8 mouse cellular contexts compared by ENCODE assay signal in the genomic region with DNA sequence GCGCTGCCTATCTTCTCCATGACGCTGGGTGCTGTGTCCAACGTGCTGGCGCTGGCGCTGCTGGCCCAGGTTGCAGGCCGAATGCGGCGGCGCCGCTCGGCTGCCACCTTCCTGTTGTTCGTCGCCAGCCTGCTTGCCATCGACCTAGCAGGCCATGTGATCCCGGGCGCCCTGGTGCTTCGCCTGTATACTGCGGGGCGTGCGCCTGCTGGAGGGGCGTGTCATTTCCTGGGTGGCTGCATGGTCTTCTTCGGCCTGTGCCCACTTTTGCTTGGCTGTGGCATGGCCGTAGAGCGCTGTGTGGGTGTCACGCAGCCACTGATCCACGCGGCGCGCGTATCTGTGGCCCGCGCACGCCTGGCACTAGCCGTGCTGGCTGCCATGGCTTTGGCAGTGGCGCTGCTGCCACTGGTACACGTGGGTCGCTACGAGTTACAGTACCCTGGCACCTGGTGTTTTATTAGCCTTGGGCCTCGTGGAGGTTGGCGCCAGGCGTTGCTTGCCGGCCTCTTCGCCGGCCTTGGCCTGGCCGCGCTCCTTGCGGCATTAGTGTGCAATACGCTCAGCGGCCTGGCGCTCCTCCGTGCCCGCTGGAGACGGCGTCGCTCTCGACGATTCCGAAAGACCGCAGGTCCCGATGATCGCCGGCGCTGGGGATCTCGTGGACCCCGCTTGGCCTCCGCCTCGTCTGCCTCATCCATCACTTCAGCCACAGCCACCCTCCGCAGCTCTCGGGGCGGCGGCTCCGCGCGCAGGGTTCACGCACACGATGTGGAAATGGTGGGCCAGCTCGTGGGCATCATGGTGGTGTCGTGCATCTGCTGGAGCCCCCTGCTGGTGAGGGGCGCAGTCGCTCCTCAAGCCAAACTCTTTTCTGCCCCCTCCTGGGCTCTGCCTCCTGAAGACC. TPM values are rescaled to one million over a fixed set of nuclear protein-coding genes. Genes with fewer than 3 reads are reported as not detected.
DNase-seq lines count a peak whose midpoint lies in the region; ATAC-seq and TF ChIP-seq lines count a peak whose summit lies in the region.

No protein-coding gene starts in this region.

- peak; percentile 70 for ATAC-seq in forebrain, embryonic 15.5 days (replicated peaks)
- ATAC-seq in intestine, embryonic 14.5 days (replicated peaks; ENCODE audit: low FRiP score, low TSS enrichment, low read depth): peak; percentile 29
- no peak; the same call in 1 of the 2 replicates for ATAC-seq in liver, embryonic 14.5 days (ENCODE audit: insufficient read depth)
- ATAC-seq in neural tube, embryonic 13.5 days (ENCODE audit: low read depth): peak; percentile 54

- H3K9ac ChIP-seq in forebrain, embryonic 15.5 days (replicated peaks): peak overlapping the region; percentile 53
- peak overlapping the region; percentile 38 for H3K9ac ChIP-seq in intestine, embryonic 14.5 days (ENCODE audit: low read length)
- no peak overlapping the region for H3K9ac ChIP-seq in liver, embryonic 14.5 days (replicated peaks)
- peak overlapping the region; percentile 62 for H3K9ac ChIP-seq in neural tube, embryonic 13.5 days

- no peak for TF ChIP-seq EP300 in liver, embryonic 14.5 days (IDR thresholded peaks at IDR 0.05; ENCODE audit: low read depth)

- H3K27ac ChIP-seq in forebrain, embryonic 15.5 days (replicated peaks): peak overlapping the region; percentile 53
- no peak overlapping the region for H3K27ac ChIP-seq in intestine, embryonic 14.5 days (ENCODE audit: low read depth)
- H3K27ac ChIP-seq in liver, embryonic 14.5 days: no peak overlapping the region
- H3K27ac ChIP-seq in neural tube, embryonic 13.5 days (replicated peaks): 0 out of 2 replicates have a peak overlapping the region, but pooled peaks have one; percentile 13

- peak; percentile 46 to 61 for DNase-seq in lung, adult 18-20 months
- DNase-seq in lung, postnatal 25 days (ENCODE audit: low spot score): no peak
- DNase-seq in cerebellum, adult 18-20 months: peak; percentile 45 to 57
- DNase-seq in intestine, embryonic 14.5 days (ENCODE audit: low spot score): peak; percentile 90
- no peak for DNase-seq in liver, embryonic 14.5 days (ENCODE audit: low read depth in 3 of 3, low spot score in 3 of 3)
- DNase-seq in thymus, postnatal 14 days: peak; percentile 78

- peaks cover 38% of the 10 kb centered on the region for H3K36me3 ChIP-seq in forebrain, embryonic 15.5 days
- H3K36me3 ChIP-seq in intestine, embryonic 14.5 days (ENCODE audit: control insufficient read depth, insufficient read depth, low read length): peaks cover 51% of the 10 kb centered on the region
- H3K36me3 ChIP-seq in liver, embryonic 14.5 days (replicated peaks; ENCODE audit: control insufficient read depth, insufficient read depth, low read depth): no peaks in the 10 kb centered on the region; the same call in 1 of the 2 replicates
- peaks cover 59% of the 10 kb centered on the region for H3K36me3 ChIP-seq in neural tube, embryonic 13.5 days

- peak overlapping the region; percentile 44 for H3K4me3 ChIP-seq in forebrain, embryonic 15.5 days
- H3K4me3 ChIP-seq in intestine, embryonic 14.5 days (ENCODE audit: low read depth, low read length): peak overlapping the region; percentile 29
- H3K4me3 ChIP-seq in liver, embryonic 14.5 days (ENCODE audit: insufficient read depth in 1 of 2, low read depth in 2 of 2, low read length in 2 of 2): peak overlapping the region in 1 of 2 experiments; percentile 31; a peak in 1 of 4 replicates
- peak overlapping the region; percentile 36 for H3K4me3 ChIP-seq in neural tube, embryonic 13.5 days

- peak overlapping the region; percentile 72 for H3K4me2 ChIP-seq in forebrain, embryonic 15.5 days (replicated peaks)
- peak overlapping the region; percentile 57 for H3K4me2 ChIP-seq in intestine, embryonic 14.5 days (ENCODE audit: low read length)
- H3K4me2 ChIP-seq in liver, embryonic 14.5 days (ENCODE audit: low read depth): peak overlapping the region; percentile 55
- peak overlapping the region; percentile 65 for H3K4me2 ChIP-seq in neural tube, embryonic 13.5 days

- H3K27me3 ChIP-seq in forebrain, embryonic 15.5 days: no peaks in the 10 kb centered on the region
- no peaks in the 10 kb centered on the region for H3K27me3 ChIP-seq in intestine, embryonic 14.5 days (replicated peaks; ENCODE audit: control insufficient read depth, insufficient read depth, low read length)
- no peaks in the 10 kb centered on the region; the same call in 1 of the 2 replicates for H3K27me3 ChIP-seq in liver, embryonic 14.5 days (ENCODE audit: control insufficient read depth, insufficient read depth, low read length)
- H3K27me3 ChIP-seq in neural tube, embryonic 13.5 days: peaks cover 12% of the 10 kb centered on the region

- WGBS in forebrain, embryonic 15.5 days: 21% methylated on average over 80 of the region's 80 CpGs
- WGBS in intestine, embryonic 14.5 days: 14% methylated on average over 80 of the region's 80 CpGs
- 42% methylated on average over 80 of the region's 80 CpGs for WGBS in liver, embryonic 14.5 days (ENCODE audit: insufficient replicate concordance)
- 20% methylated on average over 80 of the region's 80 CpGs for WGBS in neural tube, embryonic 13.5 days

- no peaks in the 10 kb centered on the region for H3K9me3 ChIP-seq in forebrain, embryonic 15.5 days
- H3K9me3 ChIP-seq in intestine, embryonic 14.5 days (ENCODE audit: control insufficient read depth, low read length): no peaks in the 10 kb centered on the region
- no peaks in the 10 kb centered on the region for H3K9me3 ChIP-seq in liver, embryonic 14.5 days (ENCODE audit: control insufficient read depth, low read length)
- H3K9me3 ChIP-seq in neural tube, embryonic 13.5 days: no peaks in the 10 kb centered on the region

- TF ChIP-seq CTCF in liver, embryonic 14.5 days (IDR thresholded peaks at IDR 0.05; ENCODE audit: low read depth): peak; percentile 81

- peaks cover 26% of the 10 kb centered on the region for H3K4me1 ChIP-seq in forebrain, embryonic 15.5 days
- peaks cover 46% of the 10 kb centered on the region for H3K4me1 ChIP-seq in intestine, embryonic 14.5 days (replicated peaks; ENCODE audit: control insufficient read depth, insufficient read depth, low read length)
- no peaks in the 10 kb centered on the region; a peak in 1 of 4 replicates for H3K4me1 ChIP-seq in liver, embryonic 14.5 days (replicated peaks; ENCODE audit: control insufficient read depth in 2 of 2, insufficient read depth in 2 of 2, low read length in 1 of 2)
- H3K4me1 ChIP-seq in neural tube, embryonic 13.5 days (replicated peaks): peaks cover 34% of the 10 kb centered on the region

RNA-seq across cellular contexts. Expression of a gene that starts 1.8 kb away (rescaled TPM):
- polyA plus RNA-seq in forebrain, embryonic 15.5 days (2015; fragmentation: Nextera tagmentation; extraction: Ambion mirVana): 0.82 and 1.2 TPM in 2 replicates
- 1.3 and 2.0 TPM in 2 replicates for polyA plus RNA-seq in intestine, embryonic 14.5 days (2014; fragmentation: Nextera tagmentation; extraction: Ambion mirVana)
- 0.09 and 0.19 TPM in 2 replicates for polyA plus RNA-seq in liver, embryonic 14.5 days (2012; rRNA removed)
- 0.18 and 0.47 TPM in 2 replicates for polyA plus RNA-seq in liver, embryonic 14.5 days (2014; fragmentation: Nextera tagmentation; extraction: Ambion mirVana)
- polyA plus RNA-seq in neural tube, embryonic 13.5 days (2015; fragmentation: Nextera tagmentation; extraction: Ambion mirVana): 0.46 and 0.50 TPM in 2 replicates

RNA-seq across cellular contexts. Expression of a gene that starts 15.8 kb away (rescaled TPM):
- polyA plus RNA-seq in forebrain, embryonic 15.5 days (2015; fragmentation: Nextera tagmentation; extraction: Ambion mirVana): 161 and 168 TPM in 2 replicates
- polyA plus RNA-seq in intestine, embryonic 14.5 days (2014; fragmentation: Nextera tagmentation; extraction: Ambion mirVana): 158 and 160 TPM in 2 replicates
- polyA plus RNA-seq in liver, embryonic 14.5 days (2012; rRNA removed): 22.5 and 27.2 TPM in 2 replicates
- 32.5 and 34.7 TPM in 2 replicates for polyA plus RNA-seq in liver, embryonic 14.5 days (2014; fragmentation: Nextera tagmentation; extraction: Ambion mirVana)
- polyA plus RNA-seq in neural tube, embryonic 13.5 days (2015; fragmentation: Nextera tagmentation; extraction: Ambion mirVana): 149 and 151 TPM in 2 replicates

RNA-seq across cellular contexts. Expression of a gene that starts 30.7 kb away (rescaled TPM):
- 29.8 and 33.1 TPM in 2 replicates for polyA plus RNA-seq in forebrain, embryonic 15.5 days (2015; fragmentation: Nextera tagmentation; extraction: Ambion mirVana)
- 28.5 and 31.5 TPM in 2 replicates for polyA plus RNA-seq in intestine, embryonic 14.5 days (2014; fragmentation: Nextera tagmentation; extraction: Ambion mirVana)
- polyA plus RNA-seq in liver, embryonic 14.5 days (2012; rRNA removed): 8.7 and 9.5 TPM in 2 replicates
- polyA plus RNA-seq in liver, embryonic 14.5 days (2014; fragmentation: Nextera tagmentation; extraction: Ambion mirVana): 6.9 TPM in 2 replicates
- 21.3 and 25.5 TPM in 2 replicates for polyA plus RNA-seq in neural tube, embryonic 13.5 days (2015; fragmentation: Nextera tagmentation; extraction: Ambion mirVana)

RNA-seq across cellular contexts. Expression of a gene that starts 46.7 kb away (rescaled TPM):
- 121 and 124 TPM in 2 replicates for polyA plus RNA-seq in forebrain, embryonic 15.5 days (2015; fragmentation: Nextera tagmentation; extraction: Ambion mirVana)
- polyA plus RNA-seq in intestine, embryonic 14.5 days (2014; fragmentation: Nextera tagmentation; extraction: Ambion mirVana): 220 and 222 TPM in 2 replicates
- polyA plus RNA-seq in liver, embryonic 14.5 days (2012; rRNA removed): 92.3 and 110 TPM in 2 replicates
- polyA plus RNA-seq in liver, embryonic 14.5 days (2014; fragmentation: Nextera tagmentation; extraction: Ambion mirVana): 191 and 199 TPM in 2 replicates
- polyA plus RNA-seq in neural tube, embryonic 13.5 days (2015; fragmentation: Nextera tagmentation; extraction: Ambion mirVana): 101 and 105 TPM in 2 replicates

Comparison
In these comparisons a context has a peak if more than half of its experiments do, and no peak if none do; other contexts are left out.
1. DNase-seq: peak in lung, adult 18-20 months (2 of 2), cerebellum, adult 18-20 months (2 of 2), intestine, embryonic 14.5 days (single experiment) and thymus, postnatal 14 days (single experiment); none in lung, postnatal 25 days (single experiment) and liver, embryonic 14.5 days (0 of 3).
2. H3K27ac ChIP-seq: peak in forebrain, embryonic 15.5 days (single experiment) and neural tube, embryonic 13.5 days (single experiment); none in intestine, embryonic 14.5 days (single experiment) and liver, embryonic 14.5 days (single experiment).
3. Peak in every context shown above with its lines, with median percentiles within 50 percentile points of each other: H3K4me2 ChIP-seq.